Mouse (Mus musculus) embryonic fibroblast, embryonic 13.5 days (primary cell): Measurements from ENCODE around the gene Tdpoz2. TPM values are rescaled to one million over a fixed set of nuclear protein-coding genes. Genes with fewer than 3 reads are reported as not detected.
"Not testable (repeated sequence)": the region's sequence is repeated elsewhere in the genome, so short reads cannot be mapped to it uniquely, and the experiment has no call there.

Experiments
- H3K27ac ChIP-seq: 2 replicates; pipeline ENCODE4 v1.5.1; 2012; ENCODE audit warnings: low read length, control low read depth, inconsistent platforms; ENCODE audit not compliant: insufficient read depth
- H3K4me1 ChIP-seq: 2 replicates; pipeline ENCODE4 v1.6.1; 2011; ENCODE audit warnings: low read length; ENCODE audit not compliant: control insufficient read depth, insufficient read depth
- H3K4me3 ChIP-seq: 2 replicates; pipeline ENCODE4 v1.5.1; 2011; ENCODE audit warnings: mild to moderate bottlenecking, control low read depth, low read length; ENCODE audit not compliant: insufficient read depth
- CTCF ChIP-seq: IDR thresholded peaks from 2 replicates; pipeline ENCODE4 v1.5.1; 2011; ENCODE audit warnings: mild to moderate bottlenecking, control low read depth, low read length, moderate library complexity, borderline replicate concordance; ENCODE audit not compliant: insufficient read depth
- POLR2A ChIP-seq: IDR thresholded peaks from 2 replicates; pipeline ENCODE4 v1.6.1; 2011; ENCODE audit warnings: low read depth, mild to moderate bottlenecking, control low read depth, low read length, moderate library complexity
- polyA plus RNA-seq: library from polyadenylated mRNA; stranded (reverse); fragments of >200 nt; gene quantifications from 2 replicates; pipeline ENCODE4 v1.2.4, GENCODE M21; 2011; ENCODE audit warnings: low read depth; ENCODE audit not compliant: missing spikeins, insufficient read length

Tdpoz2 gene
- polyA plus RNA-seq, result not detected in 2 replicates

- TF ChIP-seq POLR2A (no peak), CTCF (no peak)
- no peak within 1 kb of the TSS for H3K4me3 ChIP-seq
- H3K27ac ChIP-seq, result no peak within 1 kb of the TSS
- H3K4me1 ChIP-seq, result no peaks in the 10 kb centered on the region
Measured at GRCm38 (mm10) chr3:93652586-93652985, at the start of gene Tdpoz2. Tdpoz2 (minus strand) TSS chr3:93652686.

DNA sequence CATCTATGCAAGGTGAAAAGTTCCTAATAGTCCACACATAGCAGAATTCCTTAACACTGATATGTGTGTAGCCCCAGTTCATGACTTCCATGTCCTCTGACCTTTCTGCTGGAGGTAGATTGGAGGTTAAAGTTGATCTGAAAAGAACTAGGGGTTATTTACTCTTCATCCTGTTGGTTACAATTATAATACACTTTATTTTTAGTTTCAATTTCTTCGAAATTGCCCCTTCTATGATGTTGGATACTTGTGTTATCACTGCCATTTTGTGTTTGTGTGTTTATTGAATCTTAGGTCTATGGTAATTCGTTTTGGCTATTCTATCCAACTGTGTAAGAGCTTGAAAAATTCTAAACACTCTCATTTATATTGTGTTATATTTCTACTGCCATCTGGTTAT, 40.5 kb upstream of the Tdpoz2 start, which contains the start of gene Gm37596:
Gm37596 (minus strand) TSS at position 101 of the 400 bp plus-strand sequence.
- H3K27ac ChIP-seq, H3K4me1 ChIP-seq, H3K4me3 ChIP-seq: not testable (repeated sequence)

DNA sequence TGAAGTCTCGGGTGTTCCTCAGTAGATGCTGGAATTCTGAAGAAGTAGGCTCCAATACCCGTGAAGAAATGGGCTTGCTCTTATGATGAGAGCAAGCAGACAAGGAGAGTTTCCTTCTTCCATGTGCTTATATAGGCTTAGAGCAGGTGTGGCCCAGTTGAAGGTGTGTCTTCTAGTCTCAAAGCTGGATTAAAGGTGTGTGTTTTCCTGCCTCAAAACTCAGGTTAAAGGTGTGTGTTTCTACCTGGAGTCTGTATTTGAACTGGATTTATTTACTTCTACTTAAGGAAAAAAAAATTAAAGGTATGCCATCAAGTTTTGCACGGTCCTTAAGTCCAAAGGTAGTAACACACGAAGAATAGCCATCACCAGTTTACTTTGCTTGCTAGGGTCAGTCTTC, 23.7 kb upstream of the Tdpoz2 start, which contains the start of gene Tdpoz1:
Tdpoz1 (minus strand) TSS at position 101 of the 400 bp plus-strand sequence.
- H3K27ac ChIP-seq, H3K4me3 ChIP-seq, H3K4me1 ChIP-seq: not testable (repeated sequence)

- not testable (repeated sequence) for H3K27ac ChIP-seq, H3K4me1 ChIP-seq, H3K4me3 ChIP-seq
Measured at GRCm38 (mm10) chr3:93670805-93671503, 18.5 kb upstream of the Tdpoz2 start.

DNA sequence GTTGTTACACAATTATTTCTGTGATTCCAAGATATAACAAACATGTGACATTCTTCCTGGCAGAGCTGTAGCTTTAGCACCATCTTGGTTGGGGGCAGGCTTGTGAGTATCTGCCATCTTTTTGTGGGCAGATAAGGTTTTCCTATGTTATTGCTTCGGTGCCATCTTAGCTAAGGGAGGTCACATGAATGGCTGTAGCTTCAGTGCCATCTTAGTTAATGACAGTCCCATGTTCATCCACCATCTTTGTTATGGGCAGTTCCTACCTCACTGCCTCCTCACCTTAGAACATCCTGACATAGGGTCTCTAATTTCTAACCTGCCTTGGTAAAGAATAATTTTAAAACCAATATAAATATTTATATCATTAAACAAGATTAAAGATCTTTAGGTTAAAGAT, 1.8 kb upstream of the Tdpoz2 start:
- H3K4me3 ChIP-seq, result no peak overlapping the region
- TF ChIP-seq CTCF, result no peak
- TF ChIP-seq POLR2A, result no peak
- no peak overlapping the region for H3K27ac ChIP-seq
- H3K4me1 ChIP-seq, result no peaks in the 10 kb centered on the region

- H3K27ac ChIP-seq, H3K4me1 ChIP-seq, H3K4me3 ChIP-seq: not testable (repeated sequence)
Measured at GRCm38 (mm10) chr3:93630917-93631714, 21.4 kb downstream of the Tdpoz2 start.

- not testable (repeated sequence) for H3K4me1 ChIP-seq, H3K27ac ChIP-seq, H3K4me3 ChIP-seq
- peak; percentile 54 for TF ChIP-seq CTCF
Measured at GRCm38 (mm10) chr3:93608970-93609369, 43.5 kb downstream of the Tdpoz2 start.

DNA sequence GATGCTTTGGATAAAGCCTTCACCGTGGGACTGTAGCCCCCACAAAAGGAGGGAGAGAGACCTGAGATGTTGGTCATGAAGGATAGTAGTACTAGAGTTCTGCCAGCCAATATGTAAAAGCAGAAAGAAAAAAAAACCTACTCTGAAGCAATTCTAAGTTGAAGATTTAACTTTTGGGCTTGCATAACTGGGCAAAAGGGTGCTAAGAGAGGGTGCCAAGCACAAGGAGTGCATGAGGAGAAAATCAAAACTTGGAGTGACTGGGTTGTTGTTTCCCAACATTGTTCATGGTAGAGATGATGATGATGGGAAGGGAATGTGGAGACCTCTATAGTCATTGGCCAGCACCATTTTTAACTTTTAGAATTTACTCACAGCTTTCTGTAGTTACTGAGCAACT, 50.6 kb downstream of the Tdpoz2 start:
- Histone ChIP-seq H3K4me1 (peaks cover 6% of the 10 kb centered on the region; the same call in 1 of the 2 replicates), H3K4me3 (no peak overlapping the region), H3K27ac (no peak overlapping the region)
- no peak for TF ChIP-seq POLR2A
- no peak for TF ChIP-seq CTCF

Other genes with a start within 250 kb of the Tdpoz2 start
- 0.17 and 0.32 TPM in 2 replicates for gene Tchh, start 210.4 kb downstream of the Tdpoz2 start, polyA plus RNA-seq
- gene Tchhl1, start 183.9 kb downstream of the Tdpoz2 start, polyA plus RNA-seq, result not detected in 2 replicates
- 1,573 and 1,846 TPM in 2 replicates for gene S100a11, start 132.2 kb downstream of the Tdpoz2 start, polyA plus RNA-seq
- 373 and 491 TPM in 2 replicates for gene S100a10, start 97.6 kb downstream of the Tdpoz2 start, polyA plus RNA-seq
- gene Tdpoz1, start 23.6 kb upstream of the Tdpoz2 start, polyA plus RNA-seq, result not detected in 2 replicates
- gene Gm37596, start 40.4 kb upstream of the Tdpoz2 start, polyA plus RNA-seq, result not detected in 2 replicates
- not detected in 2 replicates for gene Gm5773, start 120.3 kb upstream of the Tdpoz2 start, polyA plus RNA-seq
- not detected in 2 replicates for gene Tdpoz4, start 143.7 kb upstream of the Tdpoz2 start, polyA plus RNA-seq
- gene Tdpoz3, start 173.3 kb upstream of the Tdpoz2 start, polyA plus RNA-seq, result not detected in 2 replicates